Mouse (Mus musculus) cerebellum, adult 2 months (tissue): Measurements from ENCODE around the gene Id3.

Experiments used
- CTCF ChIP-seq: fragments of 200-500 bp; IDR thresholded peaks from 2 replicates; pipeline ENCODE4 v1.5.1; 2011; ENCODE audit warnings: low read depth, mild to moderate bottlenecking, control low read depth, low read length, moderate library complexity, borderline replicate concordance; ENCODE audit not compliant: insufficient read depth
- POLR2A ChIP-seq: fragments of 200-500 bp; IDR thresholded peaks from 2 replicates; pipeline ENCODE4 v1.6.1; 2011; ENCODE audit warnings: low read length, control low read depth, borderline replicate concordance; ENCODE audit not compliant: insufficient read depth

DNA sequence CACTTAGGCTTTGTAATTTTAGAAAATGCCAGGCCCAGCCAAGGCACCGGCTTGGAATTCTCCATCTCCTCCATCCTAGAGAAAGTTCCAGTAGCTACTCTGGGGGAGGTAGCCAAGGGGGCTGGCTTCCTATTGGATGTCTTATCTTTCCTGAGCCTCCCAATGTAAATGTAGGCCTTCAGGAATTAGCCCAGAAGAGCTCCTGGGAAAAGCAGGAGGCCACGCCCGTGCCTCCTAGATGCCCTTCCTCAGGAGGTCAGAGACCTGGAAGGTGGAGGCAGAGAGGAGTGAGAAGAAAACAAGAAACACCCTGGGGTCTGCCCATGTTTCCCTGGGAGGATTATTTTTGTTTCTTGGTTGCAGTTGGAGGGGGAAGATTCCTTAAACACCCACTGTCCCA, 50.3 kb downstream of the Id3 start:
- TF ChIP-seq CTCF (no peak), POLR2A (no peak)
